Mouse (Mus musculus): ENCODE measurements around the gene Ifnb1.

DNA sequence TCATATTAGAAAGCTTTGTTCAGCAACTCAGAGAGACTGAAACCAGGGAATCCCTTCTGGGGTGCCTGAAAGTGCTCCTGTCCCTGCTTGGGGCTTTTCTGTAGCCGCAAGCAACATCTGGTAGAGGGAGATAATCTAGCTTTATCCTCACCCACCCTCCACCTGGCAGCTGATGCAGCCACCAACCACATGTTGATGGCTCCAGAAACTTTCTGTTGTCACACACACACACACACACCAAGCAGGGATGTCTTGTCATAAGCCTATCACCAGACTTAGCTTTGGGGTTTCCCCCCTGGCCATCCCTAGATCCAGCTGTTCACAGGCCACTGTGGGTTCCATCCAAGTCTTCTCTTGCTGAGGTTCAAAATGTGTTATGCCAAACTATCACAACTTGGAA lies 13.2 kb upstream of the Ifnb1 start:
- TF ChIP-seq CTCF (IDR thresholded peaks at IDR 0.05; ENCODE audit: low read depth, low read length), result no peak
- no peak for TF ChIP-seq GATA1 (IDR thresholded peaks at IDR 0.05; ENCODE audit: borderline replicate concordance, low read length)
- no peak for TF ChIP-seq TAL1 (conservative IDR thresholded peaks at IDR 0.05; ENCODE audit: low read depth, low read length)
- no peak for TF ChIP-seq GATA2 (IDR thresholded peaks at IDR 0.05; ENCODE audit: borderline replicate concordance, low read depth, low read length)
- no peak for TF ChIP-seq POLR2AphosphoS5 (IDR thresholded peaks at IDR 0.05; ENCODE audit: insufficient replicate concordance, low read depth, low read length)
